Mouse (Mus musculus) ES-E14 (cell line): Measurements from ENCODE around the gene Myh6.

Source experiments
- CHD2 ChIP-seq: IDR thresholded peaks from 2 replicates; pipeline ENCODE4 v1.6.1; 2014; ENCODE audit warnings: mild to moderate bottlenecking, low read depth, low read length, inconsistent platforms
- ZNF384 ChIP-seq: IDR thresholded peaks from 2 replicates; pipeline ENCODE4 v1.6.1; 2012; ENCODE audit warnings: low read depth, low read length, inconsistent platforms

GRCm38 (mm10) chr14:54994869-54995186 lies 28.1 kb upstream of the Myh6 start:
- TF ChIP-seq ZNF384, result no peak
- TF ChIP-seq CHD2, result no peak
